Mouse (Mus musculus) kidney, embryonic 14.5 days (tissue): ENCODE measurements around the gene Me3. TPM values are rescaled to one million over a fixed set of nuclear protein-coding genes. Genes with fewer than 3 reads are reported as not detected.

Experiments used
- ATAC-seq: fragments of 200-750 bp; cut with Nextera tagmentation; 2 replicates; pipeline ENCODE4 v1.8.0; 2017; ENCODE audit warnings: moderate number of reproducible peaks, mild to moderate bottlenecking, moderate TSS enrichment, moderate library complexity; ENCODE audit not compliant: low FRiP score, low TSS enrichment
- H3K27ac ChIP-seq: fragments of 300-500 bp; sonication (generic); 2 replicates; pipeline ENCODE4 v1.5.1; 2014; ENCODE audit warnings: low read depth, mild to moderate bottlenecking, low read length, moderate library complexity, mixed read lengths
- H3K27me3 ChIP-seq: fragments of 300-500 bp; sonication (generic); 2 replicates; pipeline ENCODE4 v1.6.1; 2014; ENCODE audit warnings: mild to moderate bottlenecking, low read length; ENCODE audit not compliant: control insufficient read depth, insufficient read depth
- H3K36me3 ChIP-seq: fragments of 300-500 bp; sonication (generic); 2 replicates; pipeline ENCODE4 v1.6.1; 2014; ENCODE audit warnings: low read length, mixed read lengths; ENCODE audit not compliant: control insufficient read depth, insufficient read depth
- H3K4me1 ChIP-seq: fragments of 300-500 bp; sonication (generic); 2 replicates; pipeline ENCODE4 v1.6.1; 2014; ENCODE audit warnings: low read length, mixed read lengths; ENCODE audit not compliant: control insufficient read depth, insufficient read depth
- H3K4me2 ChIP-seq: fragments of 300-500 bp; sonication (generic); replicated peaks from 2 replicates; pipeline ENCODE4 v1.6.1; 2014; ENCODE audit warnings: low read depth, mild to moderate bottlenecking, low read length
- H3K4me3 ChIP-seq: fragments of 300-500 bp; sonication (generic); 2 replicates; pipeline ENCODE4 v1.5.1; 2014; ENCODE audit warnings: mild to moderate bottlenecking, low read length
- H3K9ac ChIP-seq: fragments of 300-500 bp; sonication (generic); 2 replicates; pipeline ENCODE4 v1.6.1; 2014; ENCODE audit warnings: low read depth, mild to moderate bottlenecking, low read length, moderate library complexity
- H3K9me3 ChIP-seq: fragments of 300-500 bp; sonication (generic); 2 replicates; pipeline ENCODE4 v1.6.1; 2016; ENCODE audit warnings: low read length; ENCODE audit not compliant: control insufficient read depth
- WGBS: fragments of 180-500 bp; shearing (Covaris S2); extraction: QIAGEN DNeasy Blood & Tissue Kit; methylation state at CpG from one replicate; pipeline ENCODE4 v1.1.7; 2014; 5-methylcytosine and 5-hydroxymethylcytosine counted together
- polyA plus RNA-seq: library from polyadenylated mRNA; unstranded; fragments of >200 nt; fragmentation: Nextera tagmentation; extraction: Ambion mirVana; gene quantifications from 2 replicates; pipeline ENCODE4 v1.2.1, GENCODE M21; 2014

The Me3 gene
- polyA plus RNA-seq, 1 experiment from 2014 or later = 9.9 TPM

- peak; percentile 87 for ATAC-seq
- H3K9ac ChIP-seq = peak within 1 kb of the TSS; percentile 18; the same call in 1 of the 2 replicates
- 28% methylated on average over 22 of the region's 22 CpGs for WGBS
- H3K4me3 ChIP-seq = peak within 1 kb of the TSS; percentile 7; the same call in 1 of the 2 replicates
- no peaks in the 10 kb centered on the region for H3K4me1 ChIP-seq
- H3K27me3 ChIP-seq = no peaks in the 10 kb centered on the region
- no peaks in the 10 kb centered on the region for H3K9me3 ChIP-seq
- H3K4me2 ChIP-seq = peak within 1 kb of the TSS; percentile 38
- no peak within 1 kb of the TSS for H3K27ac ChIP-seq
- no peaks in the 10 kb centered on the region for H3K36me3 ChIP-seq
Measured at GRCm38 (mm10) chr7:89903442-89904343, 271.5 kb downstream of the Me3 start, which contains the start of gene Ccdc81. TSS of gene Ccdc81 (minus strand) at chr7:89903629.

Other genes starting within 250 kb of the Me3 start
- gene Tmem135, start 228.2 kb upstream of the Me3 start, polyA plus RNA-seq = 19.2 and 31.9 TPM in 2 replicates
- 19.9 and 42.0 TPM in 2 replicates for gene Fzd4, start 228.0 kb upstream of the Me3 start, polyA plus RNA-seq
- 70.6 and 80.0 TPM in 2 replicates for gene Prss23, start 105.2 kb upstream of the Me3 start, polyA plus RNA-seq